Mouse (Mus musculus) ovary, postnatal 14 days (tissue): ENCODE measurements around the gene Obp2b.

Source experiments
- DNase-seq: peaks from one replicate; pipeline ENCODE4 v3.0.0; 2022; ENCODE audit warnings: low spot score

The Obp2b gene

GRCm38 (mm10) chr2:25779076-25779475 is 42.3 kb downstream of the Obp2b start:
- DNase-seq, result no peak

- DNase-seq, result no peak
Observed at GRCm38 (mm10) chr2:25780921-25781320, 44.1 kb downstream of the Obp2b start.

GRCm38 (mm10) chr2:25781957-25782356 is 45.1 kb downstream of the Obp2b start, which contains the start of gene Gm13539:
Gm13539 (plus strand) TSS chr2:25782257.
- DNase-seq, result no peak

GRCm38 (mm10) chr2:25785573-25786322 is 48.9 kb downstream of the Obp2b start:
- DNase-seq, result no peak

GRCm38 (mm10) chr2:25789092-25789491 is 52.3 kb downstream of the Obp2b start:
- DNase-seq, result no peak
